9 mouse cellular contexts compared by ENCODE assay signal in genomic region chr6:31100749-31101148, GRCm38 (mm10).
A peak's percentile ranks its signal among the peaks of the same experiment; 100 is the strongest.
DNase-seq lines count a peak whose midpoint lies in the region; ATAC-seq lines count a peak whose summit lies in the region.
"Had no signal": no experiment of that assay in that cellular context is flagged by ENCODE, and none has a peak within 500 bp of the region (broad histone marks: within the 10 kb centered on the region; RNA-seq: fewer than 3 reads in every experiment).

No protein-coding gene starts in this region.

- no peak for DNase-seq in heart, adult 11 months
- DNase-seq in right cerebral cortex, postnatal 14 days, result peak; percentile 33
- DNase-seq in right cerebral cortex, postnatal 4 days, result no peak
- peak; percentile 92 for DNase-seq in thymus, postnatal 4 days
- DNase-seq in urinary bladder, adult 2 months (ENCODE audit: low spot score), result no peak
- no peak for DNase-seq in adrenal gland, postnatal 36 days
- DNase-seq: right cerebral cortex, postnatal 25 days had no signal

- peaks cover 33% of the 10 kb centered on the region for H3K4me1 ChIP-seq in heart, embryonic 15.5 days (replicated peaks)

- 49% methylated on average over 5 of the region's 5 CpGs for WGBS in heart, embryonic 15.5 days

- H3K36me3 ChIP-seq in heart, embryonic 15.5 days, result no peaks in the 10 kb centered on the region

- H3K9ac ChIP-seq in heart, embryonic 15.5 days, result no peak overlapping the region

- no peaks in the 10 kb centered on the region for H3K9me3 ChIP-seq in heart, embryonic 15.5 days (replicated peaks)

- ATAC-seq in heart, embryonic 15.5 days (replicated peaks; ENCODE audit: insufficient number of reproducible peaks, insufficient read depth, low FRiP score, low read depth), result no peak
- peak; percentile 49 for ATAC-seq in granulocyte monocyte progenitor cell, adult 5-6 weeks (replicated peaks; ENCODE audit: poor library complexity, severe bottlenecking)

- H3K27me3 ChIP-seq in heart, embryonic 15.5 days, result no peaks in the 10 kb centered on the region

- no peak overlapping the region for H3K4me3 ChIP-seq in heart, embryonic 15.5 days

- peak overlapping the region; percentile 37; the same call in 1 of the 2 replicates for H3K4me2 ChIP-seq in heart, embryonic 15.5 days

- peak overlapping the region; percentile 64 for H3K27ac ChIP-seq in heart, embryonic 15.5 days

Comparison
In these comparisons a context has a peak if more than half of its experiments do, and no peak if none do; other contexts are left out.
1. DNase-seq: peak in right cerebral cortex, postnatal 14 days (single experiment) and thymus, postnatal 4 days (single experiment); none in heart, adult 11 months (single experiment), right cerebral cortex, postnatal 4 days (single experiment), urinary bladder, adult 2 months (single experiment) and adrenal gland, postnatal 36 days (0 of 2).